Mouse (Mus musculus): ENCODE measurements around the gene Ifi27.

GRCm38 (mm10) chr12:103425729-103426470 is 8.1 kb upstream of the Ifi27 start, which contains the start of gene Ddx24:
- TF ChIP-seq CTCF (IDR thresholded peaks at IDR 0.05; ENCODE audit: low read depth, low read length) (no peak), GATA1 (IDR thresholded peaks at IDR 0.05; ENCODE audit: borderline replicate concordance, low read length) (no peak), TAL1 (conservative IDR thresholded peaks at IDR 0.05; ENCODE audit: low read depth, low read length) (no peak), GATA2 (IDR thresholded peaks at IDR 0.05; ENCODE audit: borderline replicate concordance, low read depth, low read length) (no peak), POLR2AphosphoS5 (IDR thresholded peaks at IDR 0.05; ENCODE audit: insufficient replicate concordance, low read depth, low read length) (no peak)

Measured in G1E (cell line).